Mouse (Mus musculus) lung, postnatal 0 days (tissue): ENCODE results near the gene Errfi1. TPM values are rescaled to one million over a fixed set of nuclear protein-coding genes. Genes with fewer than 3 reads are reported as not detected.

Experiments used
- ATAC-seq: fragments of 200-750 bp; cut with Nextera tagmentation; 2 replicates; pipeline ENCODE4 v1.8.0; 2017; ENCODE audit warnings: moderate library complexity
- DNase-seq: peaks from one replicate; pipeline ENCODE4 v3.0.0-alpha.2; 2016; ENCODE audit warnings: low spot score
- H3K27ac ChIP-seq: fragments of 300-500 bp; sonication (generic); 2 replicates; pipeline ENCODE4 v1.5.1; 2014; ENCODE audit warnings: antibody characterized with exemption, mild to moderate bottlenecking, low read length, mixed read lengths
- H3K27me3 ChIP-seq: fragments of 300-500 bp; sonication (generic); replicated peaks from 2 replicates; pipeline ENCODE4 v1.6.1; 2014; ENCODE audit warnings: low read length, mixed read lengths; ENCODE audit not compliant: insufficient read depth
- H3K36me3 ChIP-seq: fragments of 300-500 bp; sonication (generic); 2 replicates; pipeline ENCODE4 v1.6.1; 2014; ENCODE audit warnings: low read length, mixed read lengths; ENCODE audit not compliant: insufficient read depth
- H3K4me1 ChIP-seq: fragments of 300-500 bp; sonication (generic); 2 replicates; pipeline ENCODE4 v1.6.1; 2014; ENCODE audit warnings: antibody characterized with exemption, low read depth, low read length, mixed read lengths; ENCODE audit not compliant: insufficient read depth
- H3K4me2 ChIP-seq: fragments of 300-500 bp; sonication (generic); replicated peaks from 2 replicates; pipeline ENCODE4 v1.6.1; 2014; ENCODE audit warnings: low read depth, mild to moderate bottlenecking, low read length, moderate library complexity, mixed read lengths
- H3K4me3 ChIP-seq: fragments of 300-500 bp; sonication (generic); 2 replicates; pipeline ENCODE4 v1.5.1; 2014; ENCODE audit warnings: low read depth, low read length
- H3K9ac ChIP-seq: fragments of 300-500 bp; sonication (generic); replicated peaks from 2 replicates; pipeline ENCODE4 v1.6.1; 2014; ENCODE audit warnings: low read depth, mild to moderate bottlenecking
- H3K9me3 ChIP-seq: fragments of 300-500 bp; sonication (generic); 2 replicates; pipeline ENCODE4 v1.6.1; 2016; ENCODE audit warnings: low read length, mixed read lengths
- CTCF ChIP-seq: IDR thresholded peaks from 2 replicates; pipeline ENCODE4 v1.5.1; 2016; ENCODE audit warnings: antibody characterized with exemption, mild to moderate bottlenecking
- EP300 ChIP-seq: IDR thresholded peaks from 2 replicates; pipeline ENCODE4 v1.6.1; 2016; ENCODE audit warnings: antibody characterized with exemption, mild to moderate bottlenecking, control low read depth
- WGBS: fragments of 180-500 bp; shearing (Covaris S2); extraction: QIAGEN DNeasy Blood & Tissue Kit; methylation state at CpG from one replicate; pipeline ENCODE4 v1.1.7; 2014; 5-methylcytosine and 5-hydroxymethylcytosine counted together
- polyA plus RNA-seq: library from polyadenylated mRNA; unstranded; fragments of >200 nt; fragmentation: Nextera tagmentation; extraction: Ambion mirVana; gene quantifications from 2 replicates; pipeline ENCODE4 v1.2.1, GENCODE M21; 2015

The Errfi1 gene
- polyA plus RNA-seq, 1 experiment from 2014 or later = 106 TPM

DNA sequence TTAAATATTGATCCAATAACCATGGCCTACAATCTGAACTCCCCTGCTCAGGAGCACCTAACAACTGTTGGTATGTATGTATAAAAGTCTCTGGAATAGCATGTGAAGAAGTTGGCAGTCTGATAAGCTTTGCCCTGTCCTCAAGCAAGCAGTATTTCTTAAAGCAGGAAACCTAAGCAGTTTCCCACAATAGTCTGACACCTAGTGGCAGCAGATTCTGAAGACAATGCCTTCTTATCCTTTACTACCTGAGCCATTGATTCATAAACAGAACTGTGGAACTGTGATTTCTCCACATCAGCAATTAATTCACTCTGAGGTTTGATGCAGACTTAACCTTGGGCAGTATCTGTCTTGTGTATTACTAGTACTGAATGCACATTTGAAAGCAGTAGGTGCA, 11.7 kb downstream of the Errfi1 start:
- no peak overlapping the region for H3K27ac ChIP-seq
- H3K9ac ChIP-seq = no peak overlapping the region
- peaks cover 17% of the 10 kb centered on the region for H3K36me3 ChIP-seq
- H3K27me3 ChIP-seq = no peaks in the 10 kb centered on the region
- DNase-seq (peak; percentile 59), ATAC-seq (no peak)
- H3K4me1 ChIP-seq = peaks cover 22% of the 10 kb centered on the region
- no peak overlapping the region for H3K4me2 ChIP-seq
- H3K9me3 ChIP-seq = no peaks in the 10 kb centered on the region
- TF ChIP-seq CTCF (peak; percentile 68), EP300 (no peak)
- H3K4me3 ChIP-seq = no peak overlapping the region

DNA sequence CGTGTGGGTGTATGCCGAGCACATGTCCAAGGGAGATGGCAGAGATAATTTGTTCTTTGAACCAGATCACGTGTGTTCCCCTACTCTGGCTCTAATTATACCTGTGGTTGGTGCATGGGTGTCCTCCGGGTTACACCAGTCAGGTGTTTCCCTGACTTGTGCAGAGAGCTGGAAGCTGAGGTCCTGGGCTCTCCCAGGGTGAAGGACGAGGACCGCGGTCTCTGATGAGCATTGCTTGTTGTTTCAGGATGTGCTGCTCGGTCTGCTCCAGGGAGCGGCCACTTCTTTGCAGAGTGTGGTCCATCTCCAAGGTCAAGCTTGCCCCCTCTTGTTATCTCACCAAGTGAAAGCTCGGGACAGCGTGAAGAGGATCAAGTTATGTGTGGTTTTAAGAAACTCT, 12.3 kb downstream of the Errfi1 start:
- H3K4me2 ChIP-seq = no peak overlapping the region
- DNase-seq = no peak
- TF ChIP-seq CTCF (no peak), EP300 (no peak)
- WGBS = 89% methylated on average over 11 of the region's 11 CpGs
- ATAC-seq = no peak
- H3K36me3 ChIP-seq = peaks cover 17% of the 10 kb centered on the region
- peaks cover 29% of the 10 kb centered on the region for H3K4me1 ChIP-seq
- no peaks in the 10 kb centered on the region for H3K27me3 ChIP-seq
- H3K9ac ChIP-seq = no peak overlapping the region
- H3K9me3 ChIP-seq = no peaks in the 10 kb centered on the region
- H3K4me3 ChIP-seq = no peak overlapping the region
- no peak overlapping the region for H3K27ac ChIP-seq

DNA sequence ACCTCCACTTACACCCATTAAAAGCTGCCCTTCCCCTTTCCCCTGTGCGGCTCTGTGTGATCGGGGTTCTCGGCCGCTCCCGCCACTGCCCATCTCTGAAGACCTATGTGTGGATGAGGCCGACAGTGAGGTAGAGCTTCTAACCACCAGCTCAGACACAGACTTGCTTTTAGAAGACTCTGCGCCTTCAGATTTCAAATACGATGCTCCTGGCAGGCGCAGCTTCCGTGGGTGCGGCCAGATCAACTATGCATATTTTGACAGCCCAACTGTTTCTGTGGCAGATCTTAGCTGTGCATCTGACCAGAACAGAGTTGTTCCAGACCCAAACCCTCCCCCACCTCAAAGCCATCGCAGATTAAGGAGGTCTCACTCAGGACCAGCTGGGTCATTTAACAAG, 12.8 kb downstream of the Errfi1 start:
- H3K9ac ChIP-seq = no peak overlapping the region
- H3K9me3 ChIP-seq = no peaks in the 10 kb centered on the region
- no peak overlapping the region for H3K4me2 ChIP-seq
- H3K27ac ChIP-seq = no peak overlapping the region
- TF ChIP-seq EP300 (no peak), CTCF (no peak)
- peaks cover 30% of the 10 kb centered on the region for H3K4me1 ChIP-seq
- no peak for ATAC-seq
- H3K4me3 ChIP-seq = no peak overlapping the region
- no peaks in the 10 kb centered on the region for H3K27me3 ChIP-seq
- WGBS = 92% methylated on average over 12 of the region's 12 CpGs
- H3K36me3 ChIP-seq = peaks cover 17% of the 10 kb centered on the region
- DNase-seq = no peak

DNA sequence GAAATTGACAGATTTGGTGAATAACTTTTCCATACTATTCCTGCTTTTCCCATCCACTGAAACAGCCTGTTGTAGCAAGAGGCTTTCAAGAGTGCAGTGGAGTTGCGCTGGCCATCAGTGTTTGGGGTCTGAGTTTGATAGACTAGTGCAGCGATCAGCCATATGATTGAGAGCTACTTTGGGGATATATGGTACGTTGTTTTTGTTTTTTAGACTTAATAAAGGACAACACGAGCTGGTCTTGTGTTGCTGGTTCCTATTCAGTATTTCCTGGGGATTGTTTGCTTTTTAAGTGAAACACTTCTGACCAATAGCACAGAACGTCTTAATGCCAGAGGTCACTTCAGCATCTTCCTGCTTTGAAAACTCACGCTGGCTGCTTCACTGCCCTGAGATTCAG, 14.4 kb downstream of the Errfi1 start:
- H3K9me3 ChIP-seq = no peaks in the 10 kb centered on the region
- ATAC-seq = no peak
- H3K9ac ChIP-seq = no peak overlapping the region
- no peaks in the 10 kb centered on the region for H3K27me3 ChIP-seq
- peaks cover 17% of the 10 kb centered on the region for H3K36me3 ChIP-seq
- H3K27ac ChIP-seq = peak overlapping the region; percentile 21; the same call in 1 of the 2 replicates
- TF ChIP-seq EP300 (no peak), CTCF (no peak)
- no peak overlapping the region for H3K4me2 ChIP-seq
- H3K4me3 ChIP-seq = no peak overlapping the region
- no peak for DNase-seq
- WGBS = 55% methylated on average over 6 of the region's 6 CpGs
- H3K4me1 ChIP-seq = peaks cover 33% of the 10 kb centered on the region

DNA sequence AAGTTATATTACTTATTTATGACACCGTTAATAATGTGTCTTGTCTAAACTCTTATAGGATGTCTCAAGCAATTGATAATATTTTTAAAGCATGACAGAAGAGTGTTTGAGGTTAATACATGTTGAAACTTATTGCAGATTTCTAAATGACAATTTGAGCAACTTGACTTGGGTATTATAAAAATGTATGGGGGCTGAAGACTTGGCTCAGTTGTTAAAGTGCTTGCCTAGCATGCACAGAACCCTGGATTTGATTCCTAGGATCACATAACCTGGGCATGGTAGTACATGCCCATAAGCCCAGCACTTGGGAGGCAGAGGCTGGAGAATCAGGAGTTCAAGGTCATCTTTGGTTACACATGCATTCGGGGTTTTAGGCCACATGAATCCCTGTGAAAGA, 15.1 kb downstream of the Errfi1 start:
- WGBS = 69% methylated on average over 2 of the region's 2 CpGs
- no peak overlapping the region for H3K4me3 ChIP-seq
- H3K4me1 ChIP-seq = peaks cover 32% of the 10 kb centered on the region
- H3K36me3 ChIP-seq = peaks cover 17% of the 10 kb centered on the region
- H3K4me2 ChIP-seq = no peak overlapping the region
- no peak for TF ChIP-seq EP300
- no peaks in the 10 kb centered on the region for H3K9me3 ChIP-seq
- H3K27me3 ChIP-seq = no peaks in the 10 kb centered on the region
- ATAC-seq = no peak
- H3K27ac ChIP-seq = peak overlapping the region; percentile 88; the same call in 1 of the 2 replicates
- H3K9ac ChIP-seq = no peak overlapping the region
- DNase-seq = no peak

DNA sequence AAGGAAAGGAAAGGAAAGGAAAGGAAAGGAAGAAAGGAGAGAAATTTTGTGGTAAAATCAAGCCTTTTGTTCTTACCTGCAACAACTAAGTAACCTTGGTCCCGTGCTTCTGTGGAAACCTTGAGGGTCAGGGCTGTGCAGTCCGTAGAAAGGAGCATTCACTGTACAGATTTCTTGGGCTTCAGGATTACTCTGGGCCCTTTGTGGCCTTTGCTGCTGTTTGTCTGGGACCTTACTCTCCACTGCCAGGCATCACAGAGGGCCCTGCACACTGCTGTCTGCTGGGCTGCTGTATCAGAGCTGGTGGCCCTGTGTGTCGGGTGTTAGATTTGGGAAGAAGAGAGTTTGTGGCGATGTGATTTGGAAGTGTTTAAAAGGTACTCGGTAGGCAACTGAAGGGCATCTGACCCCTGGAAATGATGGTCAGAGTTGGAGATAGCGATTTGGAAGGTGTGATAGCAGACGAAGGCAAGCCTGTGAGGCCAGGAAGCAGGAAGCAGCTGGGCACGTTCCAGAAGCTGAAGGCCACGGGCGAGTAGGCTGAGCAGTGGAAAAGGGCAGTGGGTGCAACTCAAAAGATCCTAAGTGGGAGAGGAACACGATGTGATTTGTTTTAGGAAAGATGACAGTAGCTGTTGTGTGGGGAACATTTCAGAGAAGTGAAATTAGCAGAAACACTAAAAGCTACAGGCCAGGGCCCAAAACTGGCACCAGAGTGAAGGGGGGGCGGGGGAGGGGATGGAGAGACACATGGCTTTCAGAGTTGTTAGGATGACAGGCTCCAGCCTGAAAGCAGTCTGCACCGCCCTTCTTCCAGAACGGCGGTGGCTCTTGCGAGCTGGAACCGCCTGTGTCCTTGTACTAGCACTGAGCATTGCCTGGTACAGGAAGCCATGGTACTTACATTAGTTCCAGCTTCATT, 15.8 kb downstream of the Errfi1 start:
- no peak for TF ChIP-seq CTCF
- no peak for TF ChIP-seq EP300
- H3K4me1 ChIP-seq = peaks cover 29% of the 10 kb centered on the region
- WGBS = 26% methylated on average over 16 of the region's 17 CpGs
- no peak overlapping the region for H3K9ac ChIP-seq
- no peak overlapping the region for H3K4me3 ChIP-seq
- peak overlapping the region; percentile 88 for H3K27ac ChIP-seq
- ATAC-seq = no peak
- peak; percentile 71 for DNase-seq
- H3K4me2 ChIP-seq = no peak overlapping the region
- H3K27me3 ChIP-seq = no peaks in the 10 kb centered on the region
- H3K36me3 ChIP-seq = peaks cover 17% of the 10 kb centered on the region
- H3K9me3 ChIP-seq = no peaks in the 10 kb centered on the region
